Mouse (Mus musculus) inflammation-experienced regulatory T-cells, adult 6 months (primary cell): Measurements from ENCODE around the gene Serp2. TPM values are rescaled to one million over a fixed set of nuclear protein-coding genes. Genes with fewer than 3 reads are reported as not detected.

Source experiments
- ATAC-seq: one replicate; pipeline ENCODE4 v1.8.0; 2017
- polyA plus RNA-seq, 3 experiments: library from polyadenylated mRNA; unstranded; fragments of 100-300 nt; shearing (Covaris generic); gene quantifications; one replicate each; pipeline ENCODE4 v1.2.1; 2017

Gene Serp2
- polyA plus RNA-seq, 3 experiments from 2014 or later: 1.5 to 11.1 (median 2.5) TPM

DNA sequence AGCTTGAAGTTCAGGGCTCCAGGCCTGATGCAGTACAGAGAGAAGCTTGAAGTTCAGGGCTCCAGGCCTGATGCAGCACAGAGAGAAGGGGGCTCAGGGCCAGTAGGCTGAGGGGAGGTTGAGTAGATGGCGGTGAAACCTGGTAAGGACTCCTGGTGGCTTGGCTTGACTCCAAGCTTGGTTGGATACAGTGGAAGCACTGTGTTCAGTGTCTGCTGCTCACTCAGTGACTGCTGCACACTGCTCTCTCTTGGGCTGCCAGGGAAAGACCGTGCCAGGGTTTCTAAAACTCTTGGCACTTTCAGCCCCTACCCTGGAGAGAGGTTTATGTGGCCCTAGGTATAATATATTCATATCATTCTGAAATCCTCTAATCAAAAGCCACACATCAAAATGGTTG lies 67.6 kb downstream of the Serp2 start:
- ATAC-seq: no peak

DNA sequence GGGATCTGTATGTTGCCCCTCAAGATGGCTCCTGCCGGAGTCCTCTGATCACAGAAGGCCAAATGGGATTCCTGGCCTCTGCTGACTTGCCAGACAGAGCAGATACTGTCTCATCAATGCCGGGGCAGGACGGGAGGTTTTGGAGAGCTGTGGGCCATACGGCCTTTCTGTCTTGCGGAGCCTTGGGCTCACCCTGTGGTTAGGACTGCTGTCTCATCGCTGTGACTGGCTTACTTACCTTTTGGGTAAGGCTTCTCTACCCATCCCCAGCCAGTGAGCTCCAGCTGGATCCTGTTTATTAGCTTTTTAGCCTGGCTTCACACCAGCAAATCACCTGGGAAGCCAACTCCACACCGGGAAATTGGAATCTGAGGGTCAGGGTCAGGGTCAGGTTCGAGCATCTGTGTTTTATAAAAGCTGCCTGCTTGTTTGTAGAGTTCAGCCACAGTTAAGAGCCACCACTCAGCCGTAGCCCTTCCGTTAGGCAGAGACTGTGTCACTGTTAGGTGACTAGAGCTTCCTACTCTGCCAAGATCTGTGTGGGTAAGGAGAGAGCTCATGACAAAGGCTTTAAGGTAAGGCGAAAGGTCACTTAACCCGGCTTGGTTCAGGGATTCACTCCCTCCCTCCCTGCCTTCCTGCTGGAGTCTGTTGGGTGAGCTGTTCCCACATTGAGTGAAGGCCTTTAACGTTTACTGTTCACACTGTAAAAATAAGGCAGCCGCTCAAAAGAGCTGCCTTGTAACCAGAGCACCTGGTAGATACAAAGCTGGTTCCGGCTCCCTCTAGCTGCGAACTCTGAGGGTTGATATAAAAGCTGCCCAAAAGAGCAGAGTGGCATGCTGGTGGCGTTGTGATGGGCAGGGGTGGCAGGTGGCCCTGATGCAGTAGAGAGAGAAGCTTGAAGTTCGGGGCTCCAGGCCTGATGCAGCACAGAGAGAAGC lies 68.3 kb downstream of the Serp2 start:
- no peak for ATAC-seq

DNA sequence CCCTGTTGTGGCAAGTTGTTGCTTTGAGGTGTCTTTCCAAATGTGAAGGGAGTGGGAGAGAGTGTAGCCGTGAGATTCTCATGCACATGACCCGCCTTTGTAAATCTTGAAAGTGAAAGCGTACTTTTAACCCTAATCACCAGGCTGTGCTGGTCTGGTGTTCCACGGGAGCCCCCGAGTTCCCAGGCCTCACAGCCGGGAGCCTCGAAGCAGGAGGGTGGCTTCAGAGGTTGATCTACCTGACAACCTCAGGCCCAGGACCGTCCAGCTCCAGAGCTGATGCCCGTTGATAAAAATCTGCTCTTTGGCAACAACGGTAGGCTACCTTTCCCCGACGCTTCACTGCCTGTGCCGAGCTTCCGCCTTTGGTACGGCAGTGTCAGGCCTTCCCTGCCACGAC lies 69.1 kb downstream of the Serp2 start:
- ATAC-seq: no peak

DNA sequence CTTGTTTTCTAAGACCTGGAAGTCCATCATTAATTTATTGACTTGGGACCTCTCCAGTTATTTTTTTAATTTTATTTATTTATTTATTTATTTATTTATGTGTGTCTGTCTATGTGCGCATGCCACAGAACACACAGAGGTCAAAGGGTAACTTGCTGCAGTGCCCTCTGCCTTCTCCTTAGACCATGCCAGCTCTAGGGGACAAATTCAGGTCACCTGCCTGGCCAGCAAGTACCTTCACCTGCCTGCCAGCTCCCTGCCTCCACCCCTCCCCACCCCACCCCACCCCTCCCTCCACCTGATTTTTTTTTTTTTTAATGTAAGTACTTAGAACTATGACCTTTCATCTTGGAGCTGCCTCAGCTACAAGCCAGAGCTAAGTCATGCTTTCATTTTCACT lies 73.0 kb downstream of the Serp2 start:
- no peak for ATAC-seq

Other genes with a start within 250 kb of the Serp2 start
- gene Tsc22d1, start 141.9 kb downstream of the Serp2 start, polyA plus RNA-seq: 1 to 10 TPM; 5.9 to 8.7 (median 7.8) TPM